Mouse (Mus musculus): Measurements from ENCODE around the gene Galnt9. TPM values are rescaled to one million over a fixed set of nuclear protein-coding genes. Genes with fewer than 3 reads are reported as not detected.

Gene Galnt9
- polyA plus RNA-seq, 1 experiment from 2014 or later = 0.09 TPM

DNA sequence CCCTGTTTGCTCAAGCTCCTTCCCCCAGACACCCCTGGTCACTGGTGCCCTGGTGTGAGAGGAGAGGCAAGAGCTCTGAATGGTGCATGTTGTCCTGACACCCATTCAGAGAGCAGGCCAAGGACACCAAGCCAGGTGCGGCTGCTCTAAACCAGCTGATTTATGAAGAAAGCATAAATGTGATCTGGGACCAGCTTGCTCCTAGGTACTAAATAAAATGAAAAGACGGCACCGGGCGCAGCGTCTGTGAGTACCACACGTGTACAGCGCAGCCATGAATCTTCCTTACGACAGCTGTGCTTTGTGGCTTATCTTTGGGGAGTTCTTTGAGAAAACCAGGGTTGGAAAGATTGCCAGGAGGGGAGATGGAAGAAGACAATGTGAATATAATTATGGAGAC lies 8.2 kb upstream of the Galnt9 start:
- Histone ChIP-seq H3K36me3 (no peaks in the 10 kb centered on the region), H3K27ac (no peak overlapping the region), H3K4me2 (no peak overlapping the region), H3K4me1 (replicated peaks) (no peaks in the 10 kb centered on the region), H3K4me3 (replicated peaks) (no peak overlapping the region), H3K9me3 (0 out of 2 replicates have a peak, but pooled peaks cover 4% of the 10 kb centered on the region), H3K27me3 (peaks cover 16% of the 10 kb centered on the region), H3K9ac (replicated peaks) (no peak overlapping the region)
- ATAC-seq (ENCODE audit: insufficient number of reproducible peaks, insufficient read depth, low FRiP score, low TSS enrichment, low read depth) = no peak
- 81% methylated on average over 8 of the region's 8 CpGs for WGBS

DNA sequence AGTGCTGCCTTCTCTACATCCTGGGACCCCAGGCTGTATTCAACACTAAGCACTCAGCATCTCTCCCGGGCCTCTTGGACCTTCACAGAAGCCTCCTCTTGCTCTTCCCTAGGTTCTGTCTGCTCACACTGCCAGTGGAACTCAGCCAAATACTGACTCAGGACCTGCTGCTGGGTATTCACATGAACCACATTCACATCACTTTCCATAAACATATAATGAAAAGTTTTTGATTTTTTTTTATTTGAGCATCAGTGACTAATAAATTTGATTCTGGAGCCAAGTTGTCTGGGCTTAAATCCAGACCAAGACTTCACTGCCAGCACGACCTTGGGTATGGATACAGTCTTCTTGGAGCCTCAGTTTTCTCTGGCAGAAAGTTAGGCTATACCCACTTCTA lies 3.2 kb upstream of the Galnt9 start:
- Histone ChIP-seq H3K27ac (no peak overlapping the region), H3K9ac (replicated peaks) (no peak overlapping the region), H3K4me1 (replicated peaks) (no peaks in the 10 kb centered on the region; the same call in 1 of the 2 replicates), H3K36me3 (no peaks in the 10 kb centered on the region), H3K9me3 (no peaks in the 10 kb centered on the region), H3K4me3 (replicated peaks) (no peak overlapping the region), H3K27me3 (peaks cover 56% of the 10 kb centered on the region), H3K4me2 (no peak overlapping the region)
- ATAC-seq (ENCODE audit: insufficient number of reproducible peaks, insufficient read depth, low FRiP score, low TSS enrichment, low read depth) = no peak
- 54% methylated on average over 2 of the region's 2 CpGs for WGBS

DNA sequence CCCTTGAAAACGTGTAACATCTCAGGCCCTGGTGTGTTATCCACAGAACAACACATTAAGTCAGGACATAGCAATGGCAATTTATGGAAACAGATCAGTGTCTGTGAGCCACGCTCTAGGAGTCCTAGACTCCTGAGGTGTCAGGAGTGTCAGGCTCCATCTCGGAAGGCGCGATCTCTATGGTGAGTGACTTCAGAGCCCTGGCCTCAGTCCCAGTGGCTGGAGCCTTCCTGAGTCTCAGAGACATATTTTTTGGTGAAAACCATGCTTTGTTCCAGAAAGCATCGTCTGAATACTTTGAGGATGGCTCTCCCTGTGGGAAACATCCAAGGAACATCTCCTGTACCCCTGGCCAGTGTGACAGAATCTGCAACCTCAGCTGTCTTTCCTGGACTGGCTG lies 2.7 kb upstream of the Galnt9 start:
- peaks cover 61% of the 10 kb centered on the region for H3K27me3 ChIP-seq
- no peaks in the 10 kb centered on the region; the same call in 1 of the 2 replicates for H3K4me1 ChIP-seq (replicated peaks)
- no peak for ATAC-seq (ENCODE audit: insufficient number of reproducible peaks, insufficient read depth, low FRiP score, low TSS enrichment, low read depth)
- H3K9ac ChIP-seq (replicated peaks) = no peak overlapping the region
- no peaks in the 10 kb centered on the region for H3K9me3 ChIP-seq
- no peak overlapping the region for H3K4me2 ChIP-seq
- 70% methylated on average over 6 of the region's 6 CpGs for WGBS
- H3K36me3 ChIP-seq = no peaks in the 10 kb centered on the region
- H3K4me3 ChIP-seq (replicated peaks) = no peak overlapping the region
- no peak overlapping the region for H3K27ac ChIP-seq

DNA sequence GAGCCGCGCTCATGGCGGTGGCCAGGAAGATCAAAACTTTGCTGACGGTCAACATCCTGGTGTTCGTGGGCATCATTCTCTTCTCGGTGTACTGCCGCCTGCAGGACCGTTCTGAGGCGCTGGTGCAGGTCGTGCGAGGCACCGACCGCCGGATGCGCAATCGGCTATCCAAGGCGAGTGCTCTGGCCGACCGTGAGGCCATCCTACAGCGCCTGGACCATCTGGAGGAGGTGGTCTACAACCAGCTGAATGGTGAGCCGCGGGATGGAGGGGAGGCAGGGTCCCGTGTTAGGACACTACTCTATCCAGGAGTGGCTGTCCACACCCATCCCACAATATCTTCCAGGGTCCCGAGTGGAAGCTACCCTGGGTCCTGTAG lies 525 bp downstream of the Galnt9 start:
- H3K4me1 ChIP-seq (replicated peaks) = no peaks in the 10 kb centered on the region; the same call in 1 of the 2 replicates
- H3K27me3 ChIP-seq = peaks cover 88% of the 10 kb centered on the region
- H3K9me3 ChIP-seq = no peaks in the 10 kb centered on the region
- H3K27ac ChIP-seq = no peak overlapping the region
- no peaks in the 10 kb centered on the region for H3K36me3 ChIP-seq
- peak overlapping the region; percentile 48 for H3K4me3 ChIP-seq (replicated peaks)
- WGBS = 3% methylated on average over 24 of the region's 24 CpGs
- ATAC-seq (ENCODE audit: insufficient number of reproducible peaks, insufficient read depth, low FRiP score, low TSS enrichment, low read depth) = no peak
- no peak overlapping the region for H3K9ac ChIP-seq (replicated peaks)
- H3K4me2 ChIP-seq = peak overlapping the region; percentile 79

DNA sequence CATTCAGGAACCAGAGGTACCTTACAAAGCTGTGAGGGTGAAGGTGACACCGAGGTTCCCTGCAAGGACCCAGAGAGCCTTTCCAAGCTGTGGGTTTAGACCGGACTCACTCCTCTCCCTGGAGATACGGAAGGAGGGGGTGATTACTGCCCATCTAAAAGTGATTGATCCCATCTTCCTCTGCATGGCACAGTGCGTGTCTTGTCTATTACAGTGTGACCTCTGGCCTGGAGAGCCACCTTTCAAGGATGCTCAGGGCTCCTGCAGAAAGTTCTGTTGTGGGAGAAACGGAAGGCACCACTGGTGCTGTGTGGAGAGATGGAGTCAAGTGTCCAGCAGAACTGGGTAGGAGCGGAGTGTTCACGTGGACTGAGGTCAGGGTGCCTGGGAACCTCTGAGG lies 1.2 kb downstream of the Galnt9 start:
- Histone ChIP-seq H3K4me2 (no peak overlapping the region), H3K27ac (no peak overlapping the region), H3K27me3 (peaks cover 90% of the 10 kb centered on the region), H3K9ac (replicated peaks) (no peak overlapping the region), H3K36me3 (no peaks in the 10 kb centered on the region), H3K4me1 (replicated peaks) (no peaks in the 10 kb centered on the region; the same call in 1 of the 2 replicates), H3K9me3 (no peaks in the 10 kb centered on the region), H3K4me3 (replicated peaks) (no peak overlapping the region)
- no peak for ATAC-seq (ENCODE audit: insufficient number of reproducible peaks, insufficient read depth, low FRiP score, low TSS enrichment, low read depth)
- WGBS = 76% methylated on average over 7 of the region's 7 CpGs

DNA sequence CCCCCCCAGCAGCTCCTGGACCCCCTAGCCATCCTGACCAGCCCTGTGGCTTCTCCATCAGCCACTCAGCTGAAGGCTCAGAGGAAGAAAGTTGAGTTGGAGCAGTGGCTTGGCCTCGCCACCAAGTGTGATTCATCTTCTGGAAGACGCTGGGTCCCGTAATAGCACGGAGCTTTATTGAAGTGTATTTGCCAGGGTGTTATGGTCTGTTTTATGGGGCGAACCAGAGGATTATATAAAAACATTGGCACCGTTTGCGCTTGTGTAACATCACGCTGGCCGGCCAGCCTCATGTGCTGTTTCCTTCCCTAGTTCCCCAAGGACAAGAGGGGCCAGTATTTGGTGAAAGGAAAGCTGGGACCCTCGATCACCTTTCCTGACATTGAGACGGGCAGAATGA lies 2.0 kb downstream of the Galnt9 start:
- WGBS = 75% methylated on average over 11 of the region's 11 CpGs
- Histone ChIP-seq H3K9me3 (no peaks in the 10 kb centered on the region), H3K4me3 (replicated peaks) (no peak overlapping the region), H3K9ac (replicated peaks) (no peak overlapping the region), H3K4me1 (replicated peaks) (no peaks in the 10 kb centered on the region; the same call in 1 of the 2 replicates), H3K36me3 (no peaks in the 10 kb centered on the region), H3K4me2 (no peak overlapping the region), H3K27me3 (peaks cover 84% of the 10 kb centered on the region), H3K27ac (no peak overlapping the region)
- no peak for ATAC-seq (ENCODE audit: insufficient number of reproducible peaks, insufficient read depth, low FRiP score, low TSS enrichment, low read depth)

DNA sequence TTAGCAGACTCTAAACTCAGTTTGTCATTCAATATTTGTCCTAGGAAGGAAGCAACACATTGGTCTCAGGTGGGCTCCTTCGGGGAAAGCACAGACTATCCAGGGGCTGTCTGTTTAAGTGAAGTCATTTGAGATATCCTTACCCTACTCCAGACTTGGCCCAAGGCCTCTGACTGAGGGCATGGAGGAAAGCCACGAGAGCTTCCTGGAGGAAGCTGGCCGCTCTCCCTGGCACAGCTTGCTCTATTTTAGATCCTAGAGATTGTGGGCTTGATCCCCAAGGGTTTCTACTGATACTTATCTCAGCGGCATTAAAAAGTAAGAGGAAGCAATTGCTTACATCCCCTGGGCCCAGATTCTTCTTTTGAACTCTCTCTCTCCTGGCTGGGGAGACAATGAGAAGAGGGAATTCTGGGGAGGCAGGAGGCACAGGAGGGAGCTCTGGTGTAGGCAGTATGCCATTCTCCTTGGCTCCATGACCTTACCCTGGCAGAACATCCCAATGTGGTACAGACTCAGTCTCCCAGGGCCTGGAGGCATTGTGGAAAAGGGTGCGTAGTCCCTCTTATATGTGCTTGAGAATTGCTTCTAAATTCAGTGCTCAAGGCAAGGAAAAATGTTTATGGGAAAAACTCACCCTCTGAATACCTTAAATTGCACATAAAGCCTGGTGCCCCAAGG lies 2.7 kb downstream of the Galnt9 start:
- Histone ChIP-seq H3K27me3 (peaks cover 84% of the 10 kb centered on the region), H3K36me3 (no peaks in the 10 kb centered on the region), H3K27ac (no peak overlapping the region), H3K4me3 (replicated peaks) (no peak overlapping the region), H3K4me1 (replicated peaks) (no peaks in the 10 kb centered on the region; the same call in 1 of the 2 replicates), H3K4me2 (no peak overlapping the region), H3K9me3 (no peaks in the 10 kb centered on the region), H3K9ac (replicated peaks) (no peak overlapping the region)
- WGBS = 75% methylated on average over 5 of the region's 5 CpGs
- ATAC-seq (ENCODE audit: insufficient number of reproducible peaks, insufficient read depth, low FRiP score, low TSS enrichment, low read depth) = no peak

DNA sequence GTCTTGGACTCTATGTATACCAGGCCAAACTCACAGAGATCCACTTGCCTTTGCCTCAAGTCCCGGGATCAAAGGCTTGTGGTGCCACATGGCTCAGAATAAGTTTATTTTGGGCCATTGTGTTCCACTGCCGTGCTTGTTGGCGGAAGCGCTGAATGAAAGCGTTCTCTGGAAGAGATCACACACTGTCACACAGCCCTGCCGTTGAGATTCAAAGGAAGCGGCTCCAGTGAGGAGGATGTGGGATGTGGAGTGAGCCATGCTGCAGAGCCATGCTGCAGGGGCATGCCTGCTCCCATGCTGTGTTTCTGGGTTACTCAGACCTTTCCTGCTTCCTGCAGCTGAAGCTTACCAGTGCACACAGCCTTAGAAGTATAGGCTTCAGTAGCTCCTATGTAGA lies 4.3 kb downstream of the Galnt9 start:
- Histone ChIP-seq H3K4me2 (no peak overlapping the region), H3K9me3 (no peaks in the 10 kb centered on the region), H3K27ac (no peak overlapping the region), H3K36me3 (no peaks in the 10 kb centered on the region), H3K4me3 (replicated peaks) (no peak overlapping the region), H3K4me1 (replicated peaks) (no peaks in the 10 kb centered on the region; the same call in 1 of the 2 replicates), H3K27me3 (peaks cover 76% of the 10 kb centered on the region), H3K9ac (replicated peaks) (no peak overlapping the region)
- 56% methylated on average over 7 of the region's 7 CpGs for WGBS
- ATAC-seq (ENCODE audit: insufficient number of reproducible peaks, insufficient read depth, low FRiP score, low TSS enrichment, low read depth) = no peak

DNA sequence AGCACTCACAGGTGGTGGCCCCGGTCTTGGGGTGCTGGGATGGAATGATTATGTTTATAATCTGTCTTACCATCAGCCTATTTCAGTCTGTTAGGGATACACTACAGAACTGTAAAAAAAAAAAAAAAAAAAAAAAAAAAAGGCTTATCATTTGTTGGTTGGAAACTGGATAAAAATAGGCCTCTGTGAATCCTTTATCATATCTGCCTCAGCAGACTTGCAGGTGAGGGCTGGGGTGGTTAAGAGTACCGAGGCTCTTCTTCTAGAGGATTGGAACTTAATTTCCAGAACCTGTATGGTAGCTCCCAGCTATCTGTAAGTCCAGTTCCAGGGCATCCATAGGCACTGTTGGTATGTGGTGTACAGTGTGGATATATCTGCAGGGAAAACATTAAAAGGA lies 6.0 kb downstream of the Galnt9 start:
- Histone ChIP-seq H3K9me3 (no peaks in the 10 kb centered on the region), H3K27ac (no peak overlapping the region), H3K4me3 (replicated peaks) (no peak overlapping the region), H3K4me2 (no peak overlapping the region), H3K9ac (replicated peaks) (no peak overlapping the region), H3K36me3 (no peaks in the 10 kb centered on the region), H3K27me3 (peaks cover 59% of the 10 kb centered on the region), H3K4me1 (replicated peaks) (no peaks in the 10 kb centered on the region)
- 75% methylated on average over 2 of the region's 2 CpGs for WGBS
- no peak for ATAC-seq (ENCODE audit: insufficient number of reproducible peaks, insufficient read depth, low FRiP score, low TSS enrichment, low read depth)

DNA sequence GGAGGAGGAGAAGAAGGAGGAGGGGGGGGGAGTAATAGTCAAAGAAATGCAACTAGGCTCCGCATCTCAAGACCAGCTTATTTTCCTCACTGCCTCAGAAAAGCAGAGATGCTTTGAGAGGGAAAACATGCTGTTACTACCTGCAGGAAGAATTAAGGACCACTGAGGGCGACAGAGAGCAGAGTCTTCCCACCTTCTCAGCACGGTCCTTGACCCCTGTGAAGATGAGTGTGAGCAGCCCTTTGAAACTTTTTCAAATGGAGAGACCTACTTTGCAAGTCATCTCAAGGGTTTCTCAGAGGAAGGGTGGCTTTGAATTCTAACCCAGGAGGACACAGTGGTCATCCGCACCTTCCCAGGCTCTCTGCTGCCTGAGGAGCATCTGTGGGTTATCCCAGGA lies 6.7 kb downstream of the Galnt9 start:
- no peak for ATAC-seq (ENCODE audit: insufficient number of reproducible peaks, insufficient read depth, low FRiP score, low TSS enrichment, low read depth)
- H3K9me3 ChIP-seq = no peaks in the 10 kb centered on the region
- H3K4me1 ChIP-seq (replicated peaks) = no peaks in the 10 kb centered on the region
- H3K27ac ChIP-seq = no peak overlapping the region
- no peak overlapping the region for H3K9ac ChIP-seq (replicated peaks)
- H3K4me3 ChIP-seq (replicated peaks) = no peak overlapping the region
- 16% methylated on average over 4 of the region's 4 CpGs for WGBS
- peaks cover 52% of the 10 kb centered on the region for H3K27me3 ChIP-seq
- no peaks in the 10 kb centered on the region for H3K36me3 ChIP-seq
- H3K4me2 ChIP-seq = no peak overlapping the region

DNA sequence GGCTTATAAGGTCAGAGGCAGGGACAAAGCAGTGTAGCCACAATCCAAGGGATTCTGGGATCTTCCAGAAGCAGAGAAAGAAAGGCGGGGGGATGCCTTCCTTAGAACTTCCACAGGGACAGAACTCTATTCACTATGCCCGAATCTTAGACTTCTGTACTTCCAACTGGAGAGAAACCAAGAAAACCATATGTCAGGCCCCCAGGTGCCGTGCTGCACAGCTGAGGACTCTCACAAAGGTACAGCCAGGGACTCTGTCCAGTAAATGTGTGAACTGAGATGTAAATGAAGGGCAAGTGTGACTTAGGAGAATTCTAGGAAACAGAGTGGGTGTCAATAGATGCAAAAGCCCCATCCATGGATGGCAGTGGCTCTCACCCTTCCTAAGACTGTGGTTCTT lies 7.8 kb downstream of the Galnt9 start:
- H3K27me3 ChIP-seq = peaks cover 40% of the 10 kb centered on the region
- H3K9me3 ChIP-seq = no peaks in the 10 kb centered on the region
- 65% methylated on average over 3 of the region's 3 CpGs for WGBS
- H3K4me3 ChIP-seq (replicated peaks) = no peak overlapping the region
- H3K36me3 ChIP-seq = no peaks in the 10 kb centered on the region
- no peak overlapping the region for H3K4me2 ChIP-seq
- no peaks in the 10 kb centered on the region for H3K4me1 ChIP-seq (replicated peaks)
- no peak overlapping the region for H3K27ac ChIP-seq
- no peak overlapping the region for H3K9ac ChIP-seq (replicated peaks)
- ATAC-seq (ENCODE audit: insufficient number of reproducible peaks, insufficient read depth, low FRiP score, low TSS enrichment, low read depth) = no peak

DNA sequence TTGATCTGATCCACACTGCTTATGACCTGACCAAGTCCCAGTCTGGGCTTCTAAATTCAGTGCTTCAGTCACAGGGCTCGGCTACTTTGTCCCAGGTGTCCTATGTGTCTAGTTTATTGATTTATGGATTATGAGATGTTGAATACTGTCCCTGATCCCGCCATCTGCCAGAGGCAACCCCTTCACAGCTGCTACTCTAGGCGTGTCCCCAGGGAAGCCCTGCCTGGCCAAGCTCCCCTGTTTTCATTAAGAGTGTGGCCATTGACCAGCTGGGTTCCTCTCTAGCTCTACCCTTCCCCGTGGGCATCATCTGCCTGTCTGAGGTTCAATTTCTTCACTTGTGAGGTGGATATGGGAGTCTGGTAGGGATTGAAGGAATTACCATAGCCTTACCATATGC lies 9.2 kb downstream of the Galnt9 start:
- Histone ChIP-seq H3K4me2 (no peak overlapping the region), H3K27ac (no peak overlapping the region), H3K9me3 (no peaks in the 10 kb centered on the region), H3K27me3 (peaks cover 27% of the 10 kb centered on the region), H3K4me1 (replicated peaks) (no peaks in the 10 kb centered on the region), H3K9ac (replicated peaks) (no peak overlapping the region), H3K36me3 (no peaks in the 10 kb centered on the region), H3K4me3 (replicated peaks) (no peak overlapping the region)
- WGBS = 69% methylated on average over 4 of the region's 4 CpGs
- ATAC-seq (ENCODE audit: insufficient number of reproducible peaks, insufficient read depth, low FRiP score, low TSS enrichment, low read depth) = no peak
